Mouse (Mus musculus): ENCODE results near the gene Dcaf15. TPM values are rescaled to one million over a fixed set of nuclear protein-coding genes. Genes with fewer than 3 reads are reported as not detected.

Gene Dcaf15
- total and polyA plus RNA-seq, 2 experiments from 2014 or later: 2.9 to 16.1 TPM

- no peak overlapping the region for H3K4me2 ChIP-seq (ENCODE audit: low read depth, low read length)
- DNase-seq (ENCODE audit: low spot score): no peak
- WGBS: 53% methylated on average over 17 of the region's 17 CpGs
- H3K4me1 ChIP-seq (ENCODE audit: control insufficient read depth, insufficient read depth): no peaks in the 10 kb centered on the region
- ATAC-seq (ENCODE audit: insufficient read depth, low read depth): no peak
- no peak overlapping the region for H3K9ac ChIP-seq (replicated peaks; ENCODE audit: low read depth, low read length)
- H3K9me3 ChIP-seq (replicated peaks; ENCODE audit: control insufficient read depth, low read length): no peaks in the 10 kb centered on the region
- H3K27ac ChIP-seq (ENCODE audit: low read depth): no peak overlapping the region
- H3K27me3 ChIP-seq (ENCODE audit: control insufficient read depth, insufficient read depth, low read length): no peaks in the 10 kb centered on the region
- H3K4me3 ChIP-seq (ENCODE audit: low read depth, low read length): no peak overlapping the region
- peaks cover under 1% of the 10 kb centered on the region; the same call in 1 of the 2 replicates for H3K36me3 ChIP-seq (replicated peaks; ENCODE audit: control insufficient read depth, insufficient read depth, low read length)
- TF ChIP-seq EP300 (IDR thresholded peaks at IDR 0.05; ENCODE audit: low read depth) (no peak), CTCF (IDR thresholded peaks at IDR 0.05; ENCODE audit: low read depth) (no peak)
Observed at GRCm38 (mm10) chr8:84127202-84127901, 22.8 kb upstream of the Dcaf15 start.

DNA sequence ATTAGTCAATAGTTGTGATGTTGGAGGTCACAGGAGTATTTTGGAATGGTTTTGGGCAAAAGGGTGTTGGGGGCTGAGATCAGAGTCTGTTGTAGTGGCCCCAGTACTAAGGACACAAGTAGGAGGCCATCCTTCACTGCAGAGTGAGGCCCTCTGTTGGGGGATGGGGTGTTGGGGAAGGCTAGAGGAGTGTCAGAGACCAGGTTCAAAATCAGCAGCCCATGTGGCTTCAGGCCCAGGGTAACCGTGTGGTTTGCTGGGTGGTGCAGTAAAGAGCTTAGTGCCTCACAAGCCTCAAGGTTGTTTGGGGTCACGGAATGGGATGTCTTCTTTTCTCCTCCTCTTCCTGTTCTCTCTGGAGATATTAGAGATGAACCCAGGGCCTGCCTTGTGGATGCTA lies 22.2 kb upstream of the Dcaf15 start:
- Histone ChIP-seq H3K27ac (ENCODE audit: low read depth) (no peak overlapping the region), H3K36me3 (replicated peaks; ENCODE audit: control insufficient read depth, insufficient read depth, low read length) (no peaks in the 10 kb centered on the region), H3K9ac (replicated peaks; ENCODE audit: low read depth, low read length) (no peak overlapping the region), H3K27me3 (ENCODE audit: control insufficient read depth, insufficient read depth, low read length) (no peaks in the 10 kb centered on the region), H3K4me3 (ENCODE audit: low read depth, low read length) (no peak overlapping the region), H3K9me3 (replicated peaks; ENCODE audit: control insufficient read depth, low read length) (no peaks in the 10 kb centered on the region), H3K4me2 (ENCODE audit: low read depth, low read length) (no peak overlapping the region), H3K4me1 (ENCODE audit: control insufficient read depth, insufficient read depth) (no peaks in the 10 kb centered on the region)
- WGBS: 63% methylated on average over 2 of the region's 2 CpGs
- no peak for ATAC-seq (ENCODE audit: insufficient read depth, low read depth)
- TF ChIP-seq CTCF (IDR thresholded peaks at IDR 0.05; ENCODE audit: low read depth) (no peak), EP300 (IDR thresholded peaks at IDR 0.05; ENCODE audit: low read depth) (no peak)
- DNase-seq (ENCODE audit: low spot score): no peak

GRCm38 (mm10) chr8:84125656-84126055 lies 21.1 kb upstream of the Dcaf15 start, which contains the start of gene Podnl1:
Gene Podnl1 (plus strand): TSS chr8:84125989.
- Histone ChIP-seq H3K4me2 (ENCODE audit: low read depth, low read length) (no peak within 1 kb of the TSS), H3K27ac (ENCODE audit: low read depth) (no peak within 1 kb of the TSS), H3K4me1 (ENCODE audit: control insufficient read depth, insufficient read depth) (no peaks in the 10 kb centered on the region), H3K4me3 (ENCODE audit: low read depth, low read length) (no peak within 1 kb of the TSS), H3K36me3 (replicated peaks; ENCODE audit: control insufficient read depth, insufficient read depth, low read length) (no peaks in the 10 kb centered on the region), H3K9ac (replicated peaks; ENCODE audit: low read depth, low read length) (no peak within 1 kb of the TSS), H3K9me3 (replicated peaks; ENCODE audit: control insufficient read depth, low read length) (no peaks in the 10 kb centered on the region), H3K27me3 (ENCODE audit: control insufficient read depth, insufficient read depth, low read length) (no peaks in the 10 kb centered on the region)
- WGBS: 56% methylated on average over 9 of the region's 9 CpGs
- DNase-seq (ENCODE audit: low spot score) (no peak), ATAC-seq (ENCODE audit: insufficient read depth, low read depth) (no peak)
- TF ChIP-seq CTCF (IDR thresholded peaks at IDR 0.05; ENCODE audit: low read depth) (no peak), EP300 (IDR thresholded peaks at IDR 0.05; ENCODE audit: low read depth) (no peak)

GRCm38 (mm10) chr8:84122151-84122550 lies 17.6 kb upstream of the Dcaf15 start:
- no peak for TF ChIP-seq CTCF (IDR thresholded peaks at IDR 0.05; ENCODE audit: low read depth)
- TF ChIP-seq EP300 (IDR thresholded peaks at IDR 0.05; ENCODE audit: low read depth): no peak
- Histone ChIP-seq H3K9ac (replicated peaks; ENCODE audit: low read depth, low read length) (no peak overlapping the region), H3K4me1 (ENCODE audit: control insufficient read depth, insufficient read depth) (no peaks in the 10 kb centered on the region), H3K36me3 (replicated peaks; ENCODE audit: control insufficient read depth, insufficient read depth, low read length) (no peaks in the 10 kb centered on the region), H3K4me3 (ENCODE audit: low read depth, low read length) (no peak overlapping the region), H3K27me3 (ENCODE audit: control insufficient read depth, insufficient read depth, low read length) (no peaks in the 10 kb centered on the region), H3K27ac (ENCODE audit: low read depth) (no peak overlapping the region), H3K4me2 (ENCODE audit: low read depth, low read length) (no peak overlapping the region), H3K9me3 (replicated peaks; ENCODE audit: control insufficient read depth, low read length) (no peaks in the 10 kb centered on the region)
- DNase-seq (ENCODE audit: low spot score): no peak
- no peak for ATAC-seq (ENCODE audit: insufficient read depth, low read depth)
- WGBS: 68% methylated on average over 3 of the region's 3 CpGs

GRCm38 (mm10) chr8:84115646-84116045 lies 11.1 kb upstream of the Dcaf15 start:
- TF ChIP-seq EP300 (IDR thresholded peaks at IDR 0.05; ENCODE audit: low read depth) (no peak), CTCF (IDR thresholded peaks at IDR 0.05; ENCODE audit: low read depth) (no peak)
- Histone ChIP-seq H3K4me2 (ENCODE audit: low read depth, low read length) (no peak overlapping the region), H3K27ac (ENCODE audit: low read depth) (no peak overlapping the region), H3K9me3 (replicated peaks; ENCODE audit: control insufficient read depth, low read length) (no peaks in the 10 kb centered on the region), H3K27me3 (ENCODE audit: control insufficient read depth, insufficient read depth, low read length) (no peaks in the 10 kb centered on the region), H3K4me1 (ENCODE audit: control insufficient read depth, insufficient read depth) (no peaks in the 10 kb centered on the region; the same call in 1 of the 2 replicates), H3K9ac (replicated peaks; ENCODE audit: low read depth, low read length) (no peak overlapping the region), H3K4me3 (ENCODE audit: low read depth, low read length) (no peak overlapping the region), H3K36me3 (replicated peaks; ENCODE audit: control insufficient read depth, insufficient read depth, low read length) (no peaks in the 10 kb centered on the region)
- 80% methylated on average over 6 of the region's 6 CpGs for WGBS
- ATAC-seq (ENCODE audit: insufficient read depth, low read depth) (no peak), DNase-seq (ENCODE audit: low spot score) (no peak)
